Mouse (Mus musculus) liver, embryonic 14.5 days (tissue): ENCODE results near the gene Uqcrq. TPM values are rescaled to one million over a fixed set of nuclear protein-coding genes. Genes with fewer than 3 reads are reported as not detected.

ENCODE experiments used
- ATAC-seq: fragments of 200-750 bp; cut with Nextera tagmentation; 2 replicates; pipeline ENCODE4 v1.8.0; 2017; ENCODE audit warnings: moderate number of reproducible peaks, mild to moderate bottlenecking, moderate library complexity; ENCODE audit not compliant: insufficient read depth
- DNase-seq, 3 experiments: peaks; one replicate each; pipeline ENCODE4 v3.0.0-alpha.2; 2012 to 2013; ENCODE audit warnings: low read depth in 3 of 3, low spot score in 3 of 3
- H3K27ac ChIP-seq: fragments of 300-500 bp; sonication (generic); 2 replicates; pipeline ENCODE4 v1.5.1; 2014; ENCODE audit warnings: moderate library complexity, mild to moderate bottlenecking, control low read depth, inconsistent platforms
- H3K27me3 ChIP-seq: fragments of 300-500 bp; sonication (generic); 2 replicates; pipeline ENCODE4 v1.6.1; 2014; ENCODE audit warnings: mild to moderate bottlenecking, low read length, moderate library complexity; ENCODE audit not compliant: control insufficient read depth, insufficient read depth
- H3K36me3 ChIP-seq: fragments of 300-500 bp; sonication (generic); replicated peaks from 2 replicates; pipeline ENCODE4 v1.6.1; 2014; ENCODE audit warnings: low read depth; ENCODE audit not compliant: control insufficient read depth, insufficient read depth
- H3K4me1 ChIP-seq, 2 experiments: fragments of 200-500 bp in 1 of 2; fragments of 300-500 bp in 1 of 2; sonication (generic) in 1 of 2; replicated peaks; 2 replicates each; pipeline ENCODE4 v1.6.1; 2012 to 2014; ENCODE audit warnings: antibody characterized with exemption in 1 of 2, inconsistent platforms in 1 of 2, low read length in 1 of 2; ENCODE audit not compliant: control insufficient read depth in 2 of 2, insufficient read depth in 2 of 2
- H3K4me2 ChIP-seq: fragments of 300-500 bp; sonication (generic); 2 replicates; pipeline ENCODE4 v1.6.1; 2014; ENCODE audit warnings: low read depth, mild to moderate bottlenecking, control low read depth, moderate library complexity
- H3K4me3 ChIP-seq, 2 experiments: fragments of 200-500 bp in 1 of 2; fragments of 300-500 bp in 1 of 2; sonication (generic) in 1 of 2; 2 replicates each; pipeline ENCODE4 v1.5.1; 2012 to 2014; ENCODE audit warnings: low read depth in 2 of 2, low read length in 2 of 2, mild to moderate bottlenecking in 2 of 2, control low read depth in 1 of 2, inconsistent platforms in 1 of 2, moderate library complexity in 1 of 2; ENCODE audit not compliant: insufficient read depth in 1 of 2
- H3K9ac ChIP-seq: fragments of 300-500 bp; sonication (generic); replicated peaks from 2 replicates; pipeline ENCODE4 v1.6.1; 2014; ENCODE audit warnings: mild to moderate bottlenecking, control low read depth, moderate library complexity
- H3K9me3 ChIP-seq: fragments of 300-500 bp; sonication (generic); 2 replicates; pipeline ENCODE4 v1.6.1; 2016; ENCODE audit warnings: low read length, mixed read lengths; ENCODE audit not compliant: control insufficient read depth
- CTCF ChIP-seq: IDR thresholded peaks from 2 replicates; pipeline ENCODE4 v1.5.1; 2016; ENCODE audit warnings: antibody characterized with exemption, low read depth, control low read depth
- EP300 ChIP-seq: IDR thresholded peaks from 2 replicates; pipeline ENCODE4 v1.6.1; 2016; ENCODE audit warnings: antibody characterized with exemption, low read depth
- WGBS: fragments of 180-500 bp; shearing (Covaris S2); extraction: QIAGEN DNeasy Blood & Tissue Kit; methylation state at CpG from one replicate; pipeline ENCODE4 v1.1.7; 2014; ENCODE audit not compliant: insufficient replicate concordance; 5-methylcytosine and 5-hydroxymethylcytosine counted together
- microRNA-seq: library from miRNA; unstranded; fragments of <30 nt; microRNA quantifications from one replicate; pipeline ENCODE4, GENCODE M21; 2016
- polyA plus RNA-seq, 2 experiments: library from polyadenylated mRNA; depleted of rRNA in 1 of 2; stranded (reverse) in 1 of 2; unstranded in 1 of 2; fragments of >200 nt; fragmentation: Nextera tagmentation in 1 of 2; extraction: Ambion mirVana in 1 of 2; gene quantifications; 2 replicates each; pipeline versions ENCODE4 v1.2.1 to v1.2.3; 2012 to 2014

Uqcrq gene
- polyA plus RNA-seq, 2 experiments, result 237 to 677 TPM

GRCm38 (mm10) chr11:53378918-53379317 is 51.7 kb downstream of the Uqcrq start:
- Histone ChIP-seq H3K4me2 (peak overlapping the region; percentile 31; the same call in 1 of the 2 replicates), H3K9ac (no peak overlapping the region; the same call in 1 of the 2 replicates), H3K4me3 (no peak overlapping the region), H3K9me3 (no peaks in the 10 kb centered on the region), H3K27ac (no peak overlapping the region), H3K27me3 (no peaks in the 10 kb centered on the region), H3K36me3 (peaks cover under 1% of the 10 kb centered on the region), H3K4me1 (peaks cover 4% of the 10 kb centered on the region in 2 experiments)
- DNase-seq (no peak), ATAC-seq (no peak; the same call in 1 of the 2 replicates)
- 50% methylated on average over 1 of the region's 1 CpGs for WGBS
- TF ChIP-seq CTCF (no peak), EP300 (no peak)

Small RNA genes lying within 50 kb of the gene (microRNA-seq; reads per million reads assigned to microRNA genes)
- not detected for gene Mir6920

Other genes starting within 250 kb of the Uqcrq start
- gene Hspa4, start 130.4 kb downstream of the Uqcrq start, polyA plus RNA-seq (2012; rRNA removed), result 14.4 and 26.6 TPM in 2 replicates
- gene Hspa4, start 130.4 kb downstream of the Uqcrq start, polyA plus RNA-seq (2014; fragmentation: Nextera tagmentation; extraction: Ambion mirVana), result 47.0 and 50.3 TPM in 2 replicates
- gene Zcchc10, start 106.2 kb downstream of the Uqcrq start, polyA plus RNA-seq (2012; rRNA removed), result 5.7 and 7.6 TPM in 2 replicates
- 10.7 and 12.3 TPM in 2 replicates for gene Zcchc10, start 106.2 kb downstream of the Uqcrq start, polyA plus RNA-seq (2014; fragmentation: Nextera tagmentation; extraction: Ambion mirVana)
- 3.1 and 4.0 TPM in 2 replicates for gene Aff4, start 80.0 kb downstream of the Uqcrq start, polyA plus RNA-seq (2012; rRNA removed)
- gene Aff4, start 80.0 kb downstream of the Uqcrq start, polyA plus RNA-seq (2014; fragmentation: Nextera tagmentation; extraction: Ambion mirVana), result 7.2 and 8.7 TPM in 2 replicates
- gene Leap2, start 7.7 kb downstream of the Uqcrq start, polyA plus RNA-seq (2012; rRNA removed), result 11.6 and 16.3 TPM in 2 replicates
- 40.7 and 42.7 TPM in 2 replicates for gene Leap2, start 7.7 kb downstream of the Uqcrq start, polyA plus RNA-seq (2014; fragmentation: Nextera tagmentation; extraction: Ambion mirVana)
- gene Gdf9, start 192 bp upstream of the Uqcrq start, polyA plus RNA-seq (2012; rRNA removed), result 0.12 and 0.24 TPM in 2 replicates
- gene Gdf9, start 192 bp upstream of the Uqcrq start, polyA plus RNA-seq (2014; fragmentation: Nextera tagmentation; extraction: Ambion mirVana), result 0.25 and 0.41 TPM in 2 replicates
- 0.15 and 0.19 TPM in 2 replicates for gene Gm10447, start 26.3 kb upstream of the Uqcrq start, polyA plus RNA-seq (2012; rRNA removed)
- gene Gm10447, start 26.3 kb upstream of the Uqcrq start, polyA plus RNA-seq (2014; fragmentation: Nextera tagmentation; extraction: Ambion mirVana), result not detected in 2 replicates
- gene Shroom1, start 26.4 kb upstream of the Uqcrq start, polyA plus RNA-seq (2012; rRNA removed), result 1.5 and 1.7 TPM in 2 replicates
- 1.6 and 1.7 TPM in 2 replicates for gene Shroom1, start 26.4 kb upstream of the Uqcrq start, polyA plus RNA-seq (2014; fragmentation: Nextera tagmentation; extraction: Ambion mirVana)
- not detected in 2 replicates for gene Gm9837, start 39.6 kb upstream of the Uqcrq start, polyA plus RNA-seq (2012; rRNA removed)
- not detected in 2 replicates for gene Gm9837, start 39.6 kb upstream of the Uqcrq start, polyA plus RNA-seq (2014; fragmentation: Nextera tagmentation; extraction: Ambion mirVana)
- gene Gm9945, start 49.3 kb upstream of the Uqcrq start, polyA plus RNA-seq (2012; rRNA removed), result 0.10 and 0.27 TPM in 2 replicates
- gene Gm9945, start 49.3 kb upstream of the Uqcrq start, polyA plus RNA-seq (2014; fragmentation: Nextera tagmentation; extraction: Ambion mirVana), result 0.46 and 0.56 TPM in 2 replicates
- 15.4 and 15.5 TPM in 2 replicates for gene Sowaha, start 49.4 kb upstream of the Uqcrq start, polyA plus RNA-seq (2012; rRNA removed)
- gene Sowaha, start 49.4 kb upstream of the Uqcrq start, polyA plus RNA-seq (2014; fragmentation: Nextera tagmentation; extraction: Ambion mirVana), result 13.1 and 13.8 TPM in 2 replicates
- 25.4 and 33.1 TPM in 2 replicates for gene Sept8, start 88.4 kb upstream of the Uqcrq start, polyA plus RNA-seq (2012; rRNA removed)
- gene Sept8, start 88.4 kb upstream of the Uqcrq start, polyA plus RNA-seq (2014; fragmentation: Nextera tagmentation; extraction: Ambion mirVana), result 18.3 and 21.5 TPM in 2 replicates
- gene Kif3a, start 136.5 kb upstream of the Uqcrq start, polyA plus RNA-seq (2012; rRNA removed), result 2.1 and 3.3 TPM in 2 replicates
- 6.4 and 7.7 TPM in 2 replicates for gene Kif3a, start 136.5 kb upstream of the Uqcrq start, polyA plus RNA-seq (2014; fragmentation: Nextera tagmentation; extraction: Ambion mirVana)
- gene Il4, start 187.8 kb upstream of the Uqcrq start, polyA plus RNA-seq (2012; rRNA removed), result 0.26 and 0.27 TPM in 2 replicates
- gene Il4, start 187.8 kb upstream of the Uqcrq start, polyA plus RNA-seq (2014; fragmentation: Nextera tagmentation; extraction: Ambion mirVana), result 0.61 and 0.73 TPM in 2 replicates
- gene Il13, start 203.9 kb upstream of the Uqcrq start, polyA plus RNA-seq (2012; rRNA removed), result 0.04 TPM in 1 of 2 replicates, not detected in the other
- not detected in 2 replicates for gene Il13, start 203.9 kb upstream of the Uqcrq start, polyA plus RNA-seq (2014; fragmentation: Nextera tagmentation; extraction: Ambion mirVana)